Mouse (Mus musculus) MEL (cell line): ENCODE results near the gene Tmem230. TPM values are rescaled to one million over a fixed set of nuclear protein-coding genes. Genes with fewer than 3 reads are reported as not detected.

Experiments used
- DNase-seq: peaks from one replicate; pipeline ENCODE4 v3.0.0; 2011; ENCODE audit warnings: low read depth, low spot score
- H3K27ac ChIP-seq: 2 replicates; pipeline ENCODE4 v1.5.1; 2012; ENCODE audit warnings: low read depth, mild to moderate bottlenecking, control low read depth, low read length, moderate library complexity; ENCODE audit not compliant: control insufficient read depth
- H3K27me3 ChIP-seq, 2 experiments: fragments of 150-350 bp in 1 of 2; sonication (generic) in 1 of 2; 2 replicates each; pipeline ENCODE4 v1.6.1; 2012; ENCODE audit warnings: low read length in 2 of 2, mild to moderate bottlenecking in 2 of 2, improper control_type of control experiment in 1 of 2, moderate library complexity in 1 of 2; ENCODE audit not compliant: insufficient read depth in 2 of 2, control insufficient read depth in 1 of 2
- H3K36me3 ChIP-seq, 2 experiments: 2 replicates each; pipeline ENCODE4 v1.6.1; 2012 to 2014; ENCODE audit warnings: low read length in 2 of 2, improper control_type of control experiment in 1 of 2, inconsistent platforms in 1 of 2, mild to moderate bottlenecking in 1 of 2; ENCODE audit not compliant: insufficient read depth in 2 of 2, control insufficient read depth in 1 of 2
- H3K4me1 ChIP-seq, 2 experiments: fragments of 150-350 bp in 1 of 2; sonication (generic) in 1 of 2; 2 replicates each; pipeline ENCODE4 v1.6.1; 2012; ENCODE audit warnings: low read length in 2 of 2, improper control_type of control experiment in 1 of 2, mild to moderate bottlenecking in 1 of 2; ENCODE audit not compliant: insufficient read depth in 2 of 2, control insufficient read depth in 1 of 2
- H3K4me3 ChIP-seq, 2 experiments: fragments of 150-350 bp in 1 of 2; sonication (generic) in 1 of 2; 2 replicates each; pipeline ENCODE4 v1.5.1; 2012; ENCODE audit warnings: low read depth in 2 of 2, low read length in 2 of 2, mild to moderate bottlenecking in 2 of 2, moderate library complexity in 2 of 2, control low read depth in 1 of 2, improper control_type of control experiment in 1 of 2; ENCODE audit not compliant: control insufficient read depth in 1 of 2, insufficient read depth in 1 of 2
- H3K79me2 ChIP-seq: 2 replicates; pipeline ENCODE4 v1.6.1; 2012; ENCODE audit warnings: mild to moderate bottlenecking, low read length, moderate library complexity; ENCODE audit not compliant: control insufficient read depth, poor library complexity, insufficient read depth
- H3K9ac ChIP-seq: 2 replicates; pipeline ENCODE4 v1.6.1; 2012; ENCODE audit warnings: low read depth, mild to moderate bottlenecking, control low read depth, low read length, moderate library complexity; ENCODE audit not compliant: control insufficient read depth, poor library complexity, severe bottlenecking
- H3K9me3 ChIP-seq: fragments of 150-350 bp; sonication (generic); replicated peaks from 2 replicates; pipeline ENCODE4 v1.6.1; 2012; ENCODE audit warnings: mild to moderate bottlenecking, low read length, improper control_type of control experiment, moderate library complexity; ENCODE audit not compliant: insufficient read depth
- CHD1 ChIP-seq: IDR thresholded peaks from 2 replicates; pipeline ENCODE4 v1.6.1; 2012; ENCODE audit warnings: low read depth, mild to moderate bottlenecking, inconsistent platforms, low read length, improper control_type of control experiment
- CTCF ChIP-seq, 3 experiments: IDR thresholded peaks in 2 of 3; conservative IDR thresholded peaks in 1 of 3; 2 replicates each; pipeline ENCODE4 v1.5.1; 2011 to 2012; ENCODE audit warnings: low read length in 3 of 3, low read depth in 2 of 3, mild to moderate bottlenecking in 2 of 3, improper control_type of control experiment in 1 of 3, inconsistent platforms in 1 of 3, mixed read lengths in 1 of 3, moderate library complexity in 1 of 3; ENCODE audit not compliant: control insufficient read depth in 1 of 3, insufficient read depth in 1 of 3, poor library complexity in 1 of 3, severe bottlenecking in 1 of 3
- EP300 ChIP-seq, 2 experiments: IDR thresholded peaks; 2 replicates each; pipeline ENCODE4 v1.6.1; 2011; ENCODE audit warnings: improper control_type of control experiment in 2 of 2, low read length in 2 of 2, low read depth in 1 of 2, mild to moderate bottlenecking in 1 of 2
- ETS1 ChIP-seq: IDR thresholded peaks from 2 replicates; pipeline ENCODE4 v1.6.1; 2012; ENCODE audit warnings: low read depth, mild to moderate bottlenecking, inconsistent platforms, low read length, improper control_type of control experiment, moderate library complexity
- HCFC1 ChIP-seq: IDR thresholded peaks from 2 replicates; pipeline ENCODE4 v1.6.1; 2012; ENCODE audit warnings: low read depth, mild to moderate bottlenecking, inconsistent platforms, low read length, improper control_type of control experiment, moderate library complexity
- KAT2A ChIP-seq: conservative IDR thresholded peaks from 2 replicates; pipeline ENCODE4 v1.6.1; 2012; ENCODE audit warnings: low read depth, low read length, improper control_type of control experiment, inconsistent platforms
- MAX ChIP-seq: IDR thresholded peaks from 2 replicates; pipeline ENCODE4 v1.6.1; 2011; ENCODE audit warnings: low read length, improper control_type of control experiment
- MAZ ChIP-seq: IDR thresholded peaks from 2 replicates; pipeline ENCODE4 v1.6.1; 2012; ENCODE audit warnings: low read depth, mild to moderate bottlenecking, inconsistent platforms, low read length, improper control_type of control experiment
- MXI1 ChIP-seq: IDR thresholded peaks from 2 replicates; pipeline ENCODE4 v1.6.1; 2011; ENCODE audit warnings: mild to moderate bottlenecking, low read depth, low read length, improper control_type of control experiment
- MYC ChIP-seq: IDR thresholded peaks from 2 replicates; pipeline ENCODE4 v1.6.1; 2011; ENCODE audit warnings: low read depth, mild to moderate bottlenecking, low read length, improper control_type of control experiment, moderate library complexity
- NELFE ChIP-seq: IDR thresholded peaks from 2 replicates; pipeline ENCODE4 v1.6.1; 2011; ENCODE audit warnings: low read depth, low read length, improper control_type of control experiment
- NRF1 ChIP-seq: IDR thresholded peaks from 2 replicates; pipeline ENCODE4 v1.6.1; 2014; ENCODE audit warnings: low read depth, mild to moderate bottlenecking, inconsistent platforms, low read length, improper control_type of control experiment, moderate library complexity; ENCODE audit not compliant: poor library complexity, insufficient read depth, severe bottlenecking
- POLR2AphosphoS2 ChIP-seq: IDR thresholded peaks from 2 replicates; pipeline ENCODE4 v1.6.1; 2011; ENCODE audit warnings: low read length, improper control_type of control experiment
- RAD21 ChIP-seq: IDR thresholded peaks from 2 replicates; pipeline ENCODE4 v1.6.1; 2011; ENCODE audit warnings: mild to moderate bottlenecking, low read depth, low read length, improper control_type of control experiment
- RCOR1 ChIP-seq: IDR thresholded peaks from 2 replicates; pipeline ENCODE4 v1.6.1; 2012; ENCODE audit warnings: low read depth, mild to moderate bottlenecking, inconsistent platforms, low read length, improper control_type of control experiment
- SIN3A ChIP-seq: IDR thresholded peaks from 2 replicates; pipeline ENCODE4 v1.6.1; 2012; ENCODE audit warnings: low read length, improper control_type of control experiment, inconsistent platforms
- TAL1 ChIP-seq: IDR thresholded peaks from 2 replicates; pipeline ENCODE4 v1.6.1; 2012; ENCODE audit warnings: mild to moderate bottlenecking, inconsistent platforms, low read length, moderate library complexity, mixed read lengths
- ZKSCAN1 ChIP-seq: IDR thresholded peaks from 2 replicates; pipeline ENCODE4 v1.6.1; 2012; ENCODE audit warnings: low read depth, mild to moderate bottlenecking, inconsistent platforms, low read length, improper control_type of control experiment, moderate library complexity
- ZMIZ1 ChIP-seq: IDR thresholded peaks from 2 replicates; pipeline ENCODE4 v1.6.1; 2012; ENCODE audit warnings: low read depth, mild to moderate bottlenecking, inconsistent platforms, low read length, improper control_type of control experiment, moderate library complexity
- polyA plus RNA-seq, 2 experiments: library from polyadenylated mRNA; stranded (reverse) in 1 of 2; unstranded in 1 of 2; fragments of >175 nt in 1 of 2; fragments of >200 nt in 1 of 2; gene quantifications; 2 replicates each; pipeline versions ENCODE4 v1.2.1 to v1.2.4; 2012; ENCODE audit warnings: low replicate concordance in 2 of 2, low read depth in 1 of 2; ENCODE audit not compliant: insufficient read length in 2 of 2, insufficient read depth in 1 of 2, missing spikeins in 1 of 2
- total RNA-seq: library from RNA; depleted of rRNA; stranded (reverse); fragments of 300-350 nt; gene quantifications from 2 replicates; pipeline ENCODE4 v1.2.3, GENCODE M21; 2012

The Tmem230 gene
- total and polyA plus RNA-seq, 3 experiments, result 9.1 to 21.5 TPM; not detected in 1

DNA sequence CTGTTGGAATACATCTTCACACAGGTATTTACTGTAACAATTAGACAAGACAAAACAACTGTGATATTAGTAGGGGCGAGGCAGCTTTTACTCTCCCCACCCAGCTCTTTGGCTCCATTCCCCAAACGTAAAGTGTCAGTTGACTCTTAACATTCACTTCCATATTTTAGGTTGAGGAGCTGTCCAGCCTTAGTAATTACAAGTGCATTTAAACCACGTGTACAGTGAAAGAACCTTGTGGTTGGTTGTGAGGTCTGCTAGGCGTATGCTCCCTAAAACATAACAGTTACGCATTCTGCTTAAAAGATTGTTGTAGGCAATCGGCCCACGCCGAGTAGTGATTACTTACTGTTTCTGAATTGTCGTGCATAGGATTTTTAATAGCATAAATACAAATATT, 17.6 kb upstream of the Tmem230 start (continued):
- TF ChIP-seq ZKSCAN1 (no peak), NELFE (no peak), EP300 (IDR thresholded peaks at IDR 0.05; ENCODE audit: low read depth in 1 of 2, low read length in 2 of 2) (peak in 1 of 2 experiments; percentile 39; a peak in 1 of 4 replicates), POLR2AphosphoS2 (no peak), KAT2A (no peak)

DNA sequence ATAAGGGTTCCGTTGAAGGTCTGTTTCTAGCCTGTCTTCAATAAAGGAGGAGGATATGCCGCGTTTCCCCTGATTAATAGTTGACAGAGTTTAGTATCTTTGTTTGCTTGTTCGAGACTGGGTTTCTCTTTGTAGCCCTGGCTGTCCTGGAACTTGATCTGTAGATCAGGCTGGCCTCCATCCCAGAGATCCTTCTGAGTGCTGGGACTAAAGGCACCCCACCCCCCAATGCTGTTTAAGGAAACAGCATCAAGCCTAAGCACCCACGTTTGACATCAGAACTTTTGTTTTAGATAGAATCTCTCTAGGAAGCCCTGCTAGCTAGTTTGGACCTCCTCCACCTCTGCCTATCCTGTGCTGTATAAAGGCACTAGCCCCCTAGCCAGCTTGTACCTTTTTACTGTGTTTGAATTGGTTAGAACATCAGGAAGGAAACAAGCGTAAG, 16.7 kb upstream of the Tmem230 start:
- no peak for DNase-seq
- Histone ChIP-seq H3K9ac (peak overlapping the region; percentile 89), H3K4me3 (peak overlapping the region; percentile 97), H3K9me3 (no peaks in the 10 kb centered on the region), H3K4me1 (peaks cover 3 to 14% of the 10 kb centered on the region in 2 experiments; a peak in 3 of 4 replicates)
- no peak for TF ChIP-seq ETS1
- TF ChIP-seq MYC, result 0 out of 2 replicates have a peak, but pooled peaks have one; percentile 8
- no peak for TF ChIP-seq NRF1
- TF ChIP-seq, all 39 proteins: peak for 1
- Histone ChIP-seq H3K79me2 (peaks cover 12% of the 10 kb centered on the region), H3K27me3 (no peaks in the 10 kb centered on the region), H3K36me3 (peaks cover 0 to 17% of the 10 kb centered on the region in 2 experiments; a peak in 2 of 4 replicates), H3K27ac (peak overlapping the region; percentile 32)

DNA sequence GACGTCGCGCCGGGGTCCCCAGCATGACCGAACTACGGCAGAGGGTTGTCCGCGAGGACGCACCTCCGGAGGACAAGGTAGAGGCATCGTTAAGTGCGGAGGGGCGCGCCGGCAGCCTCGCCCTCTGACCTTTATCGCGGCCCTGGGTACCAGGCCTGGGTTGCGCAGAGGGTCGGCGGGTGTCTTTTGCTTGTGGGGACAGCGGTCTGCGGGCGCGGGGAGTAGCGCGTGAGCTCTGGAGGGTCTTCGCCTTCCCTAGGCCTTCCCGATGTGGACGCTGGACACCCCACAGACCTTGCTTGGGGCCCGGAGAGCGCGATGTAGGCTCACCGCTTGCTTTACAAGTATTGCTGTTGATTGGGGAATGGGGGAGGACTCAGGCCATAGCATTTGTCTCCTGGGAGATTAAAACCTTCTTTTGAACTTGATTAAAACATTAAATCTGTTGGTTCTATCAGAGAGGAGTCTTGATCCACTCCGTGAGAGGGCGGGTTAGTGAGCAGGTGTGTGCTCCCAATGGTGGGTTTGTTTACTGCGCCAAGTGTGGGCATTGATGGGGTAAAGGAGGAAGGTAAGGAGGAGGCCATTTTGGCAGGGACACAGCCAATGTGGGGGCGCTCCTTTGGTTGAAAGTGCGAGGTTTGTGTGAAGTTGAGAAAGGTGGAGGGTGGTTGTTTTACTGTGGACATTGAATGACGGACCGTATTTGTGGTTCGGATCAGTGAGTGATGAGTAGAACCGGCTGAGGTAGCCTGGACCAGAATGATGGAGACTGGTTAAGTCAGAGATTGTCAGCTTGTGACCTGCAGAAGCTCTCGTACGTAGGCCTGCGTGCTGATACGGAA, 16.0 kb upstream of the Tmem230 start:
- peak overlapping the region; percentile 89 for H3K9ac ChIP-seq
- H3K4me3 ChIP-seq, result peak overlapping the region; percentile 97
- H3K9me3 ChIP-seq, result no peaks in the 10 kb centered on the region
- peak overlapping the region; percentile 32 for H3K27ac ChIP-seq
- peak; percentile 73 for DNase-seq
- no peaks in the 10 kb centered on the region for H3K27me3 ChIP-seq
- H3K79me2 ChIP-seq, result peaks cover 9% of the 10 kb centered on the region
- TF ChIP-seq ZMIZ1 (0 out of 2 replicates have a peak, but pooled peaks have one; percentile 14), MAX (0 out of 2 replicates have a peak, but pooled peaks have one; percentile 15), EP300 (IDR thresholded peaks at IDR 0.05; ENCODE audit: low read depth in 1 of 2, low read length in 2 of 2) (no peak), SIN3A (peak; percentile 62), MAZ (0 out of 2 replicates have a peak, but pooled peaks have one; percentile 62), TAL1 (no peak), RAD21 (no peak), CHD1 (peak; percentile 65; the same call in 1 of the 2 replicates), RCOR1 (peak; percentile 15; the same call in 1 of the 2 replicates), CTCF (IDR thresholded peaks at IDR 0.05 in 2 of 3, conservative IDR thresholded peaks at IDR 0.05 in 1 of 3; ENCODE audit: control insufficient read depth in 1 of 3, insufficient read depth in 1 of 3, low read depth in 2 of 3, low read length in 3 of 3, poor library complexity in 1 of 3, severe bottlenecking in 1 of 3) (0 out of 6 replicates have a peak, but pooled peaks of 1 of the 3 experiments have one; percentile 5), MXI1 (peak; percentile 16; the same call in 1 of the 2 replicates), HCFC1 (peak; percentile 35; the same call in 1 of the 2 replicates), MYC (peak; percentile 48; the same call in 1 of the 2 replicates)
- peaks cover 0 to 14% of the 10 kb centered on the region in 2 experiments; a peak in 2 of 4 replicates for H3K36me3 ChIP-seq
- peaks cover 3 to 11% of the 10 kb centered on the region in 2 experiments; a peak in 3 of 4 replicates for H3K4me1 ChIP-seq
